Mouse (Mus musculus) CD4-positive, CD25-positive, alpha-beta regulatory T cell (primary cell): Measurements from ENCODE around the gene 4931417E11Rik. TPM values are rescaled to one million over a fixed set of nuclear protein-coding genes. Genes with fewer than 3 reads are reported as not detected.

Source experiments
- polyA plus RNA-seq: library from polyadenylated mRNA; unstranded; fragments of 100-300 nt; shearing (Covaris generic); gene quantifications from one replicate; pipeline ENCODE4 v1.2.1, GENCODE M21; 2017

Gene 4931417E11Rik
- polyA plus RNA-seq, result not detected

DNA sequence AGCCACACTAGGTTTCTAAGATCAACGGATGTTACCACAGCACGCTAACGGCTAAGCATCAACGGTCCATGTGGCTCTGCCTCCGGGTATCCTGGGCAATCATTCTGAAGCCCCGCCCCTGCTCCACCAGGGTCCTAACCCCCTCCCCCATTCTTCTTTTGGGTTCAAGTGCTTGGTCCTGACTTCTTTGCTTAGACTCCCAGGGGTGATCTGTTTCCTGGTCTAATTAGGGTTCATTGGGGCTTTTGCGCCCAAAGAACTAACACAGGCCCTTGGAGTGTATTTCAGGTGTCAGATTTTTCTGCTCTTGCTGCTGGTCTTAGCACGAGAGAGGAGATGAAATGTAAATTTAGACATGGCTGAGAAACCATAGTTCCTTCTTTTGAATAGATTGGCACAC lies at the start of gene 4931417E11Rik:
Gene 4931417E11Rik, minus strand, starts transcription at position 101 of the 400 bp plus-strand sequence.

Other genes with a start within 250 kb of the 4931417E11Rik start
- 0.04 TPM for gene Dnah6, start 248.0 kb downstream of the 4931417E11Rik start, polyA plus RNA-seq
- 137 TPM for gene Suclg1, start 221.3 kb downstream of the 4931417E11Rik start, polyA plus RNA-seq